18 mouse cellular contexts compared by ENCODE assay signal in the genomic region with DNA sequence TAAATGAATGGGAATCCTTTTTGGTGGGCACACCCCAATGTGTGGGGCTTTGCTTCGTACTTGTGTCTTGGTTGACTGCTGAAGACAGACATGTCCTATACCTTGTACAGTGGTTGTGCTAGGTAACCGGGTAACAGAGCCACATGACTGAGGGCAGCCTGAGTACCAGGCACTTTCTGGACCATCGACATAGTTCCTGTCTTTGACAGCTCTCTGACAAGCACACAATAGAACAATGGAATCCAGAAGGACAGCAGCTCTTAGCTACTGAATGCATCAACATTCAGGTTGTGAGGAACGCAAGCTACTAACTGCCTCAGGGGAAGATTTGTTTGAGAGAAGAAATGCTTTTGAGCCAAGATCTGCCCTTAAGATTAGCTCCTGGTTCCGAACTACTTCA. TPM values are rescaled to one million over a fixed set of nuclear protein-coding genes. Genes with fewer than 3 reads are reported as not detected.
DNase-seq lines count a peak whose midpoint lies in the region; ATAC-seq and TF ChIP-seq lines count a peak whose summit lies in the region.
"Had no signal": no experiment of that assay in that cellular context is flagged by ENCODE, and none has a peak within 500 bp of the region (broad histone marks: within the 10 kb centered on the region; RNA-seq: fewer than 3 reads in every experiment).

No protein-coding gene starts in this region.

- peak; percentile 48; the same call in 1 of the 2 replicates for ATAC-seq in heart, embryonic 15.5 days (replicated peaks; ENCODE audit: insufficient number of reproducible peaks, insufficient read depth, low FRiP score, low read depth)
- ATAC-seq in kidney, embryonic 16.5 days (ENCODE audit: low FRiP score, low TSS enrichment), result 0 out of 2 replicates have a peak, but pooled peaks have one; percentile 46
- no peak for ATAC-seq in CD4-positive, CD25-positive, alpha-beta regulatory T cell, adult 4 months

- TF ChIP-seq CTCF in left cerebral cortex, adult 2 months (IDR thresholded peaks at IDR 0.05), result no peak

- H3K27ac ChIP-seq in heart, embryonic 15.5 days, result peak overlapping the region; percentile 9; the same call in 1 of the 2 replicates
- peak overlapping the region; percentile 29; the same call in 1 of the 2 replicates for H3K27ac ChIP-seq in left cerebral cortex, adult 2 months
- no peak overlapping the region for H3K27ac ChIP-seq in kidney, embryonic 16.5 days (ENCODE audit: low read length)
- H3K27ac ChIP-seq: forebrain, embryonic 12.5 days; gastrocnemius, adult 2 months; hindbrain, embryonic 14.5 days; limb, embryonic 15.5 days; stomach, embryonic 15.5 days had no signal

- H3K27me3 ChIP-seq in heart, embryonic 15.5 days, result no peaks in the 10 kb centered on the region
- H3K27me3 ChIP-seq in kidney, embryonic 16.5 days (ENCODE audit: insufficient read depth, low read length), result no peaks in the 10 kb centered on the region
- H3K27me3 ChIP-seq: forebrain, embryonic 12.5 days; limb, embryonic 15.5 days; stomach, embryonic 15.5 days had no signal

- DNase-seq in heart, postnatal 4 days, result no peak
- DNase-seq in left cerebral cortex, adult 2 months (ENCODE audit: extremely low spot score in 1 of 2, low spot score in 2 of 2), result no peak
- no peak for DNase-seq in left cerebral cortex, adult 18-20 months (ENCODE audit: low spot score in 2 of 2)
- peak; percentile 78 for DNase-seq in ZHBTc4 (ENCODE audit: low read depth, low spot score)
- no peak for DNase-seq in ovary, postnatal 36 days (ENCODE audit: low spot score)
- DNase-seq: adrenal gland, postnatal 36 days; cerebellum, adult 11-12 months; gastrocnemius, adult 2 months; layer of hippocampus, postnatal 36 days had no signal

- H3K4me2 ChIP-seq in heart, embryonic 15.5 days, result no peak overlapping the region
- H3K4me2 ChIP-seq in kidney, embryonic 16.5 days (replicated peaks; ENCODE audit: low read depth, low read length), result no peak overlapping the region
- H3K4me2 ChIP-seq: forebrain, embryonic 12.5 days; hindbrain, embryonic 14.5 days; limb, embryonic 15.5 days; stomach, embryonic 15.5 days had no signal

- no peaks in the 10 kb centered on the region for H3K9me3 ChIP-seq in heart, embryonic 15.5 days (replicated peaks)
- no peaks in the 10 kb centered on the region for H3K9me3 ChIP-seq in kidney, embryonic 16.5 days (ENCODE audit: low read length)
- H3K9me3 ChIP-seq: forebrain, embryonic 12.5 days; limb, embryonic 15.5 days; megakaryocyte, embryonic 14.5 days; stomach, embryonic 15.5 days had no signal

- no peaks in the 10 kb centered on the region for H3K36me3 ChIP-seq in heart, embryonic 15.5 days
- H3K36me3 ChIP-seq in kidney, embryonic 16.5 days (ENCODE audit: insufficient read depth, low read length), result no peaks in the 10 kb centered on the region
- H3K36me3 ChIP-seq: forebrain, embryonic 12.5 days; limb, embryonic 15.5 days; stomach, embryonic 15.5 days had no signal

- intact Hi-C loops in left cerebral cortex, adult 2 months (cut with DNase I), result no loop called here

- peaks cover 15% of the 10 kb centered on the region for H3K4me1 ChIP-seq in heart, embryonic 15.5 days (replicated peaks)
- H3K4me1 ChIP-seq in kidney, embryonic 16.5 days (ENCODE audit: insufficient read depth, low read length), result peaks cover 8% of the 10 kb centered on the region
- H3K4me1 ChIP-seq: limb, embryonic 15.5 days; stomach, embryonic 15.5 days had no signal

- no peak overlapping the region for H3K4me3 ChIP-seq in heart, embryonic 15.5 days
- H3K4me3 ChIP-seq in left cerebral cortex, adult 2 months, result no peak overlapping the region
- no peak overlapping the region for H3K4me3 ChIP-seq in kidney, embryonic 16.5 days (ENCODE audit: low read length)
- H3K4me3 ChIP-seq: forebrain, embryonic 12.5 days; gastrocnemius, adult 2 months; limb, embryonic 15.5 days; megakaryocyte, embryonic 14.5 days; myocyte; stomach, embryonic 15.5 days had no signal

- WGBS in heart, embryonic 15.5 days, result 38% methylated on average over 5 of the region's 5 CpGs
- 55% methylated on average over 5 of the region's 5 CpGs for WGBS in kidney, embryonic 16.5 days

- H3K9ac ChIP-seq in heart, embryonic 15.5 days, result no peak overlapping the region
- no peak overlapping the region for H3K9ac ChIP-seq in kidney, embryonic 16.5 days (replicated peaks; ENCODE audit: low read length)
- H3K9ac ChIP-seq: forebrain, embryonic 12.5 days; hindbrain, embryonic 14.5 days; limb, embryonic 15.5 days; stomach, embryonic 15.5 days had no signal

RNA-seq across cellular contexts. Expression of a gene that starts 49.2 kb away (rescaled TPM):
- not detected in 2 replicates for polyA plus RNA-seq in heart, embryonic 15.5 days (2015; fragmentation: Nextera tagmentation; extraction: Ambion mirVana)
- total RNA-seq in heart, postnatal 4 days (2021), result not detected
- total RNA-seq in left cerebral cortex, adult 2 months (2021), result not detected
- total RNA-seq in left cerebral cortex, adult 18-20 months (2021), result not detected
- 1.8 TPM in 1 of 2 replicates, not detected in the other for polyA plus RNA-seq in kidney, embryonic 16.5 days (2015; fragmentation: Nextera tagmentation; extraction: Ambion mirVana)
- not detected for polyA plus RNA-seq in CD4-positive, CD25-positive, alpha-beta regulatory T cell, adult 4 months (2017; shearing (Covaris generic))
- total RNA-seq: adrenal gland, postnatal 36 days; gastrocnemius, adult 2 months; layer of hippocampus, postnatal 36 days had no signal
- polyA plus RNA-seq: forebrain, embryonic 12.5 days; hindbrain, embryonic 14.5 days; limb, embryonic 15.5 days had no signal
